Mouse (Mus musculus) naive thymus-derived CD4-positive, alpha-beta T cell, adult 5 months (primary cell): ENCODE measurements around the gene Alb. TPM values are rescaled to one million over a fixed set of nuclear protein-coding genes. Genes with fewer than 3 reads are reported as not detected.

ENCODE experiments used
- polyA plus RNA-seq: library from polyadenylated mRNA; unstranded; fragments of 100-300 nt; shearing (Covaris generic); gene quantifications from one replicate; pipeline ENCODE4 v1.2.1, GENCODE M21; 2017

Alb gene
- not detected for polyA plus RNA-seq

DNA sequence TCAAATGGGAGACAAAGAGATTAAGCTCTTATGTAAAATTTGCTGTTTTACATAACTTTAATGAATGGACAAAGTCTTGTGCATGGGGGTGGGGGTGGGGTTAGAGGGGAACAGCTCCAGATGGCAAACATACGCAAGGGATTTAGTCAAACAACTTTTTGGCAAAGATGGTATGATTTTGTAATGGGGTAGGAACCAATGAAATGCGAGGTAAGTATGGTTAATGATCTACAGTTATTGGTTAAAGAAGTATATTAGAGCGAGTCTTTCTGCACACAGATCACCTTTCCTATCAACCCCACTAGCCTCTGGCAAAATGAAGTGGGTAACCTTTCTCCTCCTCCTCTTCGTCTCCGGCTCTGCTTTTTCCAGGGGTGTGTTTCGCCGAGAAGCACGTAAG is at the start of gene Alb:
Alb (plus strand) TSS at position 279 of the 400 bp plus-strand sequence.

GRCm38 (mm10) chr5:90490518-90490917 is 29.8 kb downstream of the Alb start, which contains the start of gene Afp:
Afp (plus strand) TSS chr5:90490737.

DNA sequence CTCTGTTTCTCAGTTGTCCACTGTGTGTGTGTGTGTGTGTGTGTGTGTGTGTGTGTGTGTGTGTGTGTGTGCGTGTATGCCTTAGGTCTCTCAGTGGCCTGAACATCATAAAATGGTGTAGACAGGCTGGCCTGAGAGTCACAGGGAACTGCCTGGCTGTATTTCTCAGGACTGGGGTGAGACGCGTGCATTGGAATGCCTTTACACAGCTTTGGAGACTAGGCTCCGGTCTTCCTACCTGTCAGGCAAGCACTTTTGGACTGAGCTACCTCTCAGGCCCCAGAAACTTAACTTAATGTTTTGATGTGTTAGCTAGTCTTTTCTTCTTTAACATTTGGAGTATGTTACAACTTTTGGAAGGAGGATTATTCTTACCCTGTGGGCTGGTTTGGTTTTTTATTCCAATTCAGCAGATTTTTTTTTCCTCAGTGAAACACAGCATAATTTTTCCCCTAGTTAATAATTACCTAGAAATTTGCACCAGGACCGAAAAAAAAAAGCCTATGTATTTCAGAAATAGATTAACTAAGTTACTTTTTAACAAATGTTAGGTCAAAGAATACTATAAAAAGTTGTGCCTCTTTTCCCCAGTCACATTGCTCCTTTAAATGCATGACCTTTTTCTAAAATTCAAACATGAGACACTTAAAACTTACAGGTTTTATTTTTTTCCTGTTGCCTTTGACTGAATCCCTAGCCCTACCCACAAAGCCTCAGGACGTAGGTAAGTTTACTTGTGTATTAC is 57.8 kb downstream of the Alb start, which contains the start of gene Afm:
Afm (plus strand) TSS at position 577 of the 745 bp plus-strand sequence.

Other genes starting within 250 kb of the Alb start
- gene Cox18, start 236.9 kb upstream of the Alb start, polyA plus RNA-seq, result 36.6 TPM
- 36.2 TPM for gene Ankrd17, start 94.3 kb upstream of the Alb start, polyA plus RNA-seq
- 2.0 TPM for gene Gm9958, start 93.7 kb upstream of the Alb start, polyA plus RNA-seq
- gene Afp, start 29.8 kb downstream of the Alb start, polyA plus RNA-seq, result 11.6 TPM
- not detected for gene Afm, start 58.0 kb downstream of the Alb start, polyA plus RNA-seq
- gene 5830473C10Rik, start 100.2 kb downstream of the Alb start, polyA plus RNA-seq, result not detected
- gene Rassf6, start 179.8 kb downstream of the Alb start, polyA plus RNA-seq, result not detected